30 mouse cellular contexts compared by ENCODE assay signal in the genomic region with DNA sequence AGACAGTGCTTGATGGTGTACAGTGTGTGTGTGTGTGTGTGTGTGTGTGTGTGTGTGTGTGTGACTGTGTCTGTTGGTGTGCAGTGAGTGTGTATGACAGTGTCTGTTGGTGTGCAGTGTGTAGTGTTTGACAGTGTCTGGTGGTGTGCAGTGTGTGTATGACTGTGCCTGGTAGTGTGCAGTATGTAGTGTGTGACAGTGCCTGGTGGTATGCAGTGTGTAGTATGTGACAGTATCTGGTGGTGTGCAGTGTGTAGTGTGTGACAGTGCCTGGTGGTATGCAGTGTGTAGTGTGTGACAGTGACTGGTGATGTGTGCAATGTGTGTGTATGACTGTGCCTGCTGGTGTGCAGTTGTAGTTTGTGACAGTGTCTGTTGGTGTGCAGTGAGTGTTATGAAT. TPM values are rescaled to one million over a fixed set of nuclear protein-coding genes. Genes with fewer than 3 reads are reported as not detected.
DNase-seq lines count a peak whose midpoint lies in the region; ATAC-seq and TF ChIP-seq lines count a peak whose summit lies in the region.
"Had no signal": no experiment of that assay in that cellular context is flagged by ENCODE, and none has a peak within 500 bp of the region (broad histone marks: within the 10 kb centered on the region; RNA-seq: fewer than 3 reads in every experiment).

No protein-coding gene starts in this region.

- no peaks in the 10 kb centered on the region for H3K27me3 ChIP-seq in heart, embryonic 10.5 days (ENCODE audit: insufficient read depth, poor library complexity, severe bottlenecking)
- no peaks in the 10 kb centered on the region for H3K27me3 ChIP-seq in midbrain, embryonic 11.5 days (ENCODE audit: control insufficient read depth, insufficient read depth, low read length)
- no peaks in the 10 kb centered on the region for H3K27me3 ChIP-seq in midbrain, embryonic 16.5 days (ENCODE audit: control insufficient read depth, insufficient read depth, low read depth, low read length)
- H3K27me3 ChIP-seq in G1E (ENCODE audit: insufficient read depth, low read length) = no peaks in the 10 kb centered on the region; the same call in 1 of the 2 replicates
- H3K27me3 ChIP-seq in hindbrain, postnatal 0 days (ENCODE audit: insufficient read depth, low read length) = no peaks in the 10 kb centered on the region
- H3K27me3 ChIP-seq: embryonic facial prominence, embryonic 15.5 days; intestine, embryonic 15.5 days had no signal

- TF ChIP-seq CTCF in G1E (IDR thresholded peaks at IDR 0.05; ENCODE audit: low read depth, low read length) = no peak
- no peak for TF ChIP-seq CTCF in hindbrain, postnatal 0 days (IDR thresholded peaks at IDR 0.05; ENCODE audit: low read depth)

- DNase-seq in heart, embryonic 10.5 days (ENCODE audit: low spot score) = no peak
- DNase-seq in heart, adult 9 months (ENCODE audit: low spot score in 2 of 2) = no peak
- peak; percentile 69 for DNase-seq in midbrain, embryonic 11.5 days (ENCODE audit: low spot score, missing footprints)
- no peak for DNase-seq in G1E (ENCODE audit: low spot score)
- no peak for DNase-seq in hindbrain, postnatal 0 days (ENCODE audit: low spot score)
- DNase-seq: adrenal gland, postnatal 10 days; cerebellum, adult 2 months; cerebellum, postnatal 25 days; gastrocnemius, postnatal 36 days; heart, postnatal 4 days; kidney, adult 8-10 months; kidney, postnatal 14 days; left cerebral cortex, postnatal 4 days; lung, postnatal 4 days; retina, postnatal 1 day; right cerebral cortex, postnatal 25 days; spleen, adult 18-20 months had no signal

- ATAC-seq in midbrain, embryonic 11.5 days (ENCODE audit: low FRiP score) = no peak
- no peak; the same call in 1 of the 2 replicates for ATAC-seq in midbrain, embryonic 16.5 days
- ATAC-seq in G1E (ENCODE audit: extremely low read depth, insufficient number of reproducible peaks, low FRiP score, poor library complexity, severe bottlenecking) = no peak
- ATAC-seq in hindbrain, postnatal 0 days = peak; percentile 65
- no peak for ATAC-seq in activated CD4-positive, CD25-positive, alpha-beta regulatory T cell, adult 4 months
- ATAC-seq: intestine, embryonic 15.5 days had no signal

- H3K9me3 ChIP-seq in heart, embryonic 10.5 days = no peaks in the 10 kb centered on the region
- no peaks in the 10 kb centered on the region for H3K9me3 ChIP-seq in midbrain, embryonic 11.5 days (ENCODE audit: control insufficient read depth, low read length)
- no peaks in the 10 kb centered on the region for H3K9me3 ChIP-seq in midbrain, embryonic 16.5 days (replicated peaks; ENCODE audit: control insufficient read depth, low read length, poor library complexity, severe bottlenecking)
- H3K9me3 ChIP-seq in G1E (replicated peaks) = no peaks in the 10 kb centered on the region
- H3K9me3 ChIP-seq in hindbrain, postnatal 0 days (ENCODE audit: low read length) = no peaks in the 10 kb centered on the region
- H3K9me3 ChIP-seq: embryonic facial prominence, embryonic 15.5 days; intestine, embryonic 15.5 days; midbrain, embryonic 10.5 days had no signal

- 0 out of 2 replicates have a peak overlapping the region, but pooled peaks have one; percentile 16 for H3K27ac ChIP-seq in heart, embryonic 10.5 days
- no peak overlapping the region for H3K27ac ChIP-seq in midbrain, embryonic 11.5 days (ENCODE audit: low read depth, low read length)
- no peak overlapping the region for H3K27ac ChIP-seq in midbrain, embryonic 16.5 days (ENCODE audit: low read length)
- H3K27ac ChIP-seq in hindbrain, postnatal 0 days = no peak overlapping the region
- H3K27ac ChIP-seq: embryonic facial prominence, embryonic 15.5 days; intestine, embryonic 15.5 days had no signal

- no peak overlapping the region for H3K4me2 ChIP-seq in midbrain, embryonic 11.5 days
- no peak overlapping the region for H3K4me2 ChIP-seq in midbrain, embryonic 16.5 days (ENCODE audit: low read length)
- H3K4me2 ChIP-seq in hindbrain, postnatal 0 days (ENCODE audit: low read depth, low read length) = no peak overlapping the region
- H3K4me2 ChIP-seq: embryonic facial prominence, embryonic 15.5 days; intestine, embryonic 15.5 days had no signal

- H3K4me1 ChIP-seq in heart, embryonic 10.5 days = peaks cover 22% of the 10 kb centered on the region
- 0 out of 2 replicates have a peak, but pooled peaks cover 3% of the 10 kb centered on the region for H3K4me1 ChIP-seq in midbrain, embryonic 11.5 days (ENCODE audit: control insufficient read depth, insufficient read depth, low read length)
- no peaks in the 10 kb centered on the region for H3K4me1 ChIP-seq in midbrain, embryonic 16.5 days (ENCODE audit: control insufficient read depth, insufficient read depth, low read length)
- peaks cover 87% of the 10 kb centered on the region for H3K4me1 ChIP-seq in G1E (ENCODE audit: insufficient read depth, low read depth, low read length)
- H3K4me1 ChIP-seq in hindbrain, postnatal 0 days (ENCODE audit: insufficient read depth, low read length) = 0 out of 2 replicates have a peak, but pooled peaks cover 4% of the 10 kb centered on the region

- no peak overlapping the region for H3K4me3 ChIP-seq in heart, embryonic 10.5 days
- no peak overlapping the region for H3K4me3 ChIP-seq in midbrain, embryonic 11.5 days (ENCODE audit: low read depth, low read length)
- no peak overlapping the region for H3K4me3 ChIP-seq in midbrain, embryonic 16.5 days (ENCODE audit: low read depth, low read length)
- H3K4me3 ChIP-seq in G1E (ENCODE audit: low read depth, low read length) = peak overlapping the region; percentile 28; the same call in 1 of the 2 replicates
- H3K4me3 ChIP-seq in hindbrain, postnatal 0 days (ENCODE audit: low read length) = no peak overlapping the region
- H3K4me3 ChIP-seq: embryonic facial prominence, embryonic 15.5 days; intestine, embryonic 15.5 days; midbrain, embryonic 10.5 days; myocyte had no signal

- no peak overlapping the region for H3K9ac ChIP-seq in midbrain, embryonic 11.5 days (ENCODE audit: low read length)
- no peak overlapping the region for H3K9ac ChIP-seq in midbrain, embryonic 16.5 days (ENCODE audit: low read depth, low read length)
- H3K9ac ChIP-seq in hindbrain, postnatal 0 days (replicated peaks; ENCODE audit: low read length) = no peak overlapping the region
- H3K9ac ChIP-seq: embryonic facial prominence, embryonic 15.5 days; intestine, embryonic 15.5 days had no signal

- no peaks in the 10 kb centered on the region for H3K36me3 ChIP-seq in heart, embryonic 10.5 days
- no peaks in the 10 kb centered on the region for H3K36me3 ChIP-seq in midbrain, embryonic 11.5 days (ENCODE audit: control insufficient read depth, insufficient read depth, low read length)
- no peaks in the 10 kb centered on the region for H3K36me3 ChIP-seq in midbrain, embryonic 16.5 days (ENCODE audit: control insufficient read depth, insufficient read depth, low read length)
- no peaks in the 10 kb centered on the region for H3K36me3 ChIP-seq in G1E (replicated peaks)
- no peaks in the 10 kb centered on the region for H3K36me3 ChIP-seq in hindbrain, postnatal 0 days (ENCODE audit: insufficient read depth, low read length)
- H3K36me3 ChIP-seq: embryonic facial prominence, embryonic 15.5 days; intestine, embryonic 15.5 days; midbrain, embryonic 10.5 days had no signal

RNA-seq across cellular contexts. Expression of gene Noxa1, which starts 14.5 kb away (rescaled TPM):
- polyA plus RNA-seq in heart, embryonic 10.5 days (2016; fragmentation: Nextera tagmentation; extraction: Ambion mirVana) = 0.14 TPM in 1 of 2 replicates, not detected in the other
- polyA plus RNA-seq in midbrain, embryonic 11.5 days (2014; fragmentation: Nextera tagmentation; extraction: Ambion mirVana) = not detected in 2 replicates
- polyA plus RNA-seq in midbrain, embryonic 16.5 days (2015; fragmentation: Nextera tagmentation; extraction: Ambion mirVana) = not detected in 2 replicates
- not detected in 2 replicates for total RNA-seq in G1E (2014; fragmentation: Nextera tagmentation)
- 0.27 and 0.46 TPM in 2 replicates for total RNA-seq in G1E (2017)
- 0.08 and 0.12 TPM in 2 replicates for polyA plus RNA-seq in G1E (2012)
- not detected in 2 replicates for total RNA-seq in hindbrain, postnatal 0 days (2014; rRNA removed)
- polyA plus RNA-seq in hindbrain, postnatal 0 days (2015; fragmentation: Nextera tagmentation; extraction: Ambion mirVana) = not detected in 2 replicates
- 1 to 10 TPM; 1.6 to 1.9 TPM for polyA plus RNA-seq in activated CD4-positive, CD25-positive, alpha-beta regulatory T cell, adult 4 months (2017; shearing (Covaris generic))
- total RNA-seq: adrenal gland, postnatal 10 days; gastrocnemius, adult 18-20 months; gastrocnemius, postnatal 36 days; heart, adult 8-10 months; heart, postnatal 4 days; layer of hippocampus, adult 18-20 months; layer of hippocampus, postnatal 14 days; left cerebral cortex, adult 8-10 months; left cerebral cortex, postnatal 4 days; liver, adult 2 months had no signal
- polyA plus RNA-seq: cerebellum, adult 2 months; heart, embryonic 16.5 days; midbrain, embryonic 10.5 days; myocyte had no signal

RNA-seq across cellular contexts. Expression of gene Entpd8, which starts 29.4 kb away (rescaled TPM):
- 0.13 TPM in 1 of 2 replicates, not detected in the other for polyA plus RNA-seq in heart, embryonic 10.5 days (2016; fragmentation: Nextera tagmentation; extraction: Ambion mirVana)
- polyA plus RNA-seq in midbrain, embryonic 11.5 days (2014; fragmentation: Nextera tagmentation; extraction: Ambion mirVana) = not detected in 2 replicates
- not detected in 2 replicates for polyA plus RNA-seq in midbrain, embryonic 16.5 days (2015; fragmentation: Nextera tagmentation; extraction: Ambion mirVana)
- total RNA-seq in G1E (2014; fragmentation: Nextera tagmentation) (not detected in 2 replicates), G1E (2017) (not detected in 2 replicates)
- polyA plus RNA-seq in G1E (2012) = not detected in 2 replicates
- total RNA-seq in hindbrain, postnatal 0 days (2014; rRNA removed) = not detected in 2 replicates
- polyA plus RNA-seq in hindbrain, postnatal 0 days (2015; fragmentation: Nextera tagmentation; extraction: Ambion mirVana) = not detected in 2 replicates
- polyA plus RNA-seq in activated CD4-positive, CD25-positive, alpha-beta regulatory T cell, adult 4 months (2017; shearing (Covaris generic)) = not detected
- total RNA-seq: gastrocnemius, adult 18-20 months; heart, adult 8-10 months; heart, postnatal 4 days; layer of hippocampus, adult 18-20 months; layer of hippocampus, postnatal 14 days; left cerebral cortex, adult 8-10 months; left cerebral cortex, postnatal 4 days had no signal
- polyA plus RNA-seq: cerebellum, adult 2 months; embryonic facial prominence, embryonic 15.5 days; midbrain, embryonic 10.5 days; myocyte had no signal

RNA-seq across cellular contexts. Expression of gene Nsmf, which starts 55.3 kb away (rescaled TPM):
- 52.2 and 53.2 TPM in 2 replicates for polyA plus RNA-seq in heart, embryonic 10.5 days (2016; fragmentation: Nextera tagmentation; extraction: Ambion mirVana)
- 34.2 and 34.7 TPM in 2 replicates for polyA plus RNA-seq in midbrain, embryonic 11.5 days (2014; fragmentation: Nextera tagmentation; extraction: Ambion mirVana)
- 176 and 188 TPM in 2 replicates for polyA plus RNA-seq in midbrain, embryonic 16.5 days (2015; fragmentation: Nextera tagmentation; extraction: Ambion mirVana)
- total RNA-seq in G1E (2014; fragmentation: Nextera tagmentation) (28.5 and 36.4 TPM in 2 replicates), G1E (2017) (30.6 and 30.9 TPM in 2 replicates)
- polyA plus RNA-seq in G1E (2012) = 29.5 and 29.7 TPM in 2 replicates
- 254 and 279 TPM in 2 replicates for total RNA-seq in hindbrain, postnatal 0 days (2014; rRNA removed)
- polyA plus RNA-seq in hindbrain, postnatal 0 days (2015; fragmentation: Nextera tagmentation; extraction: Ambion mirVana) = 152 and 159 TPM in 2 replicates
- polyA plus RNA-seq in activated CD4-positive, CD25-positive, alpha-beta regulatory T cell, adult 4 months (2017; shearing (Covaris generic)) = 10 to 100 TPM; 11.1 to 11.2 TPM
